Mouse (Mus musculus) heart, embryonic 15.5 days (tissue): ENCODE data around the gene Hnrnpa1. TPM values are rescaled to one million over a fixed set of nuclear protein-coding genes. Genes with fewer than 3 reads are reported as not detected.

ENCODE experiments used
- ATAC-seq: fragments of 200-750 bp; cut with Nextera tagmentation; replicated peaks from 2 replicates; pipeline ENCODE4 v1.8.0; 2017; ENCODE audit warnings: low read depth, moderate TSS enrichment; ENCODE audit not compliant: insufficient number of reproducible peaks, insufficient read depth, low FRiP score
- H3K27ac ChIP-seq: fragments of 300-500 bp; sonication (generic); 2 replicates; pipeline ENCODE4 v1.5.1; 2015; ENCODE audit warnings: mild to moderate bottlenecking, inconsistent platforms
- H3K27me3 ChIP-seq: fragments of 300-500 bp; sonication (generic); 2 replicates; pipeline ENCODE4 v1.6.1; 2015; ENCODE audit warnings: inconsistent platforms
- H3K36me3 ChIP-seq: fragments of 300-500 bp; sonication (generic); 2 replicates; pipeline ENCODE4 v1.6.1; 2015; ENCODE audit warnings: mild to moderate bottlenecking, inconsistent platforms
- H3K4me1 ChIP-seq: fragments of 300-500 bp; sonication (generic); replicated peaks from 2 replicates; pipeline ENCODE4 v1.6.1; 2015; ENCODE audit warnings: inconsistent platforms
- H3K4me2 ChIP-seq: fragments of 300-500 bp; sonication (generic); 2 replicates; pipeline ENCODE4 v1.6.1; 2015; ENCODE audit warnings: inconsistent platforms, mild to moderate bottlenecking, moderate library complexity
- H3K4me3 ChIP-seq: fragments of 300-500 bp; sonication (generic); 2 replicates; pipeline ENCODE4 v1.5.1; 2015; ENCODE audit warnings: mild to moderate bottlenecking, inconsistent platforms
- H3K9ac ChIP-seq: fragments of 300-500 bp; sonication (generic); 2 replicates; pipeline ENCODE4 v1.6.1; 2015; ENCODE audit warnings: mild to moderate bottlenecking, inconsistent platforms
- H3K9me3 ChIP-seq: fragments of 300-500 bp; sonication (generic); replicated peaks from 2 replicates; pipeline ENCODE4 v1.6.1; 2016; ENCODE audit warnings: inconsistent platforms
- WGBS: fragments of 180-500 bp; shearing (Covaris S2); methylation state at CpG from one replicate; pipeline ENCODE4 v1.1.7; 2015; ENCODE audit warnings: mixed read lengths; 5-methylcytosine and 5-hydroxymethylcytosine counted together
- microRNA counts: library from miRNA; unstranded; fragments of <30 nt; microRNA quantifications from one replicate; lab custom pipeline; 2016
- microRNA-seq: library from miRNA; unstranded; fragments of <30 nt; microRNA quantifications from one replicate; pipeline ENCODE4, GENCODE M21; 2016
- polyA plus RNA-seq: library from polyadenylated mRNA; unstranded; fragments of >200 nt; fragmentation: Nextera tagmentation; extraction: Ambion mirVana; gene quantifications from 2 replicates; pipeline ENCODE4 v1.2.1, GENCODE M21; 2015

The Hnrnpa1 gene
- polyA plus RNA-seq, 1 experiment from 2014 or later: 367 TPM

DNA sequence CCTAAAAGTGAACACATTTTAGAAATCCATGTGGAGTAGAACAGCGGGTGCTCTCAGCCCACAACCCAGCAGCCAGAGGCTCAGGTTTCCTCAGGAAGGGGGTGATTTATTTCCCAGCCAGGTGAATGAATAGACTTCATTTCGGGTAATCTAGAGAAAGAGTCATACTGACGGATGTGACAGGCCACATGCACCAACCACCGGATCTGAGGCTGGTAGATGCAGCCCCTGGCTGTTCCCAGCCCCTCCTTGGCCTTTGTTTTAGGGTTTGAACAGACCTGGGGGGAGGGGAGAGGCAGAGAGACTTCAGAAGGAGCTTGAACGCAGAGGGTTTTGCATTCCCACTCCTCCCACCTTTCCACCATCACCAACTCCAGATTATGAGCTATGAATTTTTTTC, 55.6 kb downstream of the Hnrnpa1 start:
- no peak for ATAC-seq
- Histone ChIP-seq H3K4me2 (no peak overlapping the region), H3K4me1 (peaks cover 17% of the 10 kb centered on the region), H3K36me3 (peaks cover 70% of the 10 kb centered on the region), H3K27ac (no peak overlapping the region), H3K4me3 (no peak overlapping the region), H3K9ac (no peak overlapping the region), H3K9me3 (no peaks in the 10 kb centered on the region), H3K27me3 (no peaks in the 10 kb centered on the region)
- 35% methylated on average over 5 of the region's 5 CpGs for WGBS

MicroRNA genes within 50 kb of the gene (microRNA counts, 519-probe panel; counts per million panel counts)
- microRNA mmu-miR-148b (lab: Ali Mortazavi, UCI): 3,116 counts per million, percentile 74 among the panel's probes with 10 or more counts

Small RNA genes lying within 50 kb of the gene (microRNA-seq; reads per million reads assigned to microRNA genes)
- gene Mir148b: 157 reads per million, percentile 57 among the genes with 10 or more reads in this experiment

Other genes with a start within 250 kb of the Hnrnpa1 start
- gene Hoxc8, start 249.8 kb upstream of the Hnrnpa1 start, polyA plus RNA-seq: 0.16 TPM in 1 of 2 replicates, not detected in the other
- 0.43 and 0.57 TPM in 2 replicates for gene Hoxc6, start 242.2 kb upstream of the Hnrnpa1 start, polyA plus RNA-seq
- gene Hoxc4, start 221.5 kb upstream of the Hnrnpa1 start, polyA plus RNA-seq: 0.52 and 1.7 TPM in 2 replicates
- gene Smug1, start 73.3 kb upstream of the Hnrnpa1 start, polyA plus RNA-seq: 14.1 and 16.8 TPM in 2 replicates
- 80.0 and 84.2 TPM in 2 replicates for gene Cbx5, start 616 bp upstream of the Hnrnpa1 start, polyA plus RNA-seq
- gene Nfe2, start 18.0 kb downstream of the Hnrnpa1 start, polyA plus RNA-seq: 1.9 and 5.0 TPM in 2 replicates
- gene Copz1, start 32.3 kb downstream of the Hnrnpa1 start, polyA plus RNA-seq: 145 and 168 TPM in 2 replicates
- 0.11 and 0.25 TPM in 2 replicates for gene Gpr84, start 70.2 kb downstream of the Hnrnpa1 start, polyA plus RNA-seq
- gene Zfp385a, start 99.7 kb downstream of the Hnrnpa1 start, polyA plus RNA-seq: 5.9 and 10.5 TPM in 2 replicates
- gene Itga5, start 126.3 kb downstream of the Hnrnpa1 start, polyA plus RNA-seq: 62.4 and 70.8 TPM in 2 replicates
- gene Gtsf1, start 190.0 kb downstream of the Hnrnpa1 start, polyA plus RNA-seq: 28.5 and 32.6 TPM in 2 replicates
- gene Gtsf2, start 208.0 kb downstream of the Hnrnpa1 start, polyA plus RNA-seq: not detected in 2 replicates
- 2.1 and 5.8 TPM in 2 replicates for gene Nckap1l, start 213.4 kb downstream of the Hnrnpa1 start, polyA plus RNA-seq